Mouse (Mus musculus) brain, embryonic 14.5 days (tissue): ENCODE measurements around the gene Pkdrej. TPM values are rescaled to one million over a fixed set of nuclear protein-coding genes. Genes with fewer than 3 reads are reported as not detected.

Experiments used
- DNase-seq: peaks from one replicate; pipeline ENCODE4 v3.0.0-alpha.2; 2011; ENCODE audit warnings: low read depth
- CTCF ChIP-seq: fragments of 200-500 bp; IDR thresholded peaks from 2 replicates; pipeline ENCODE4 v1.5.1; 2012; ENCODE audit warnings: inconsistent platforms, mild to moderate bottlenecking, moderate library complexity, borderline replicate concordance; ENCODE audit not compliant: insufficient read depth, insufficient read length; ENCODE audit errors: extremely low read depth
- POLR2A ChIP-seq: fragments of 200-500 bp; IDR thresholded peaks from 2 replicates; pipeline ENCODE4 v1.6.1; 2012; ENCODE audit warnings: mild to moderate bottlenecking, inconsistent platforms, borderline replicate concordance; ENCODE audit not compliant: poor library complexity, insufficient read depth, insufficient read length, severe bottlenecking; ENCODE audit errors: extremely low read depth
- polyA plus RNA-seq: library from polyadenylated mRNA; depleted of rRNA; stranded (reverse); fragments of >200 nt; gene quantifications from 2 replicates; pipeline ENCODE4 v1.2.3, GENCODE M21; 2012; rRNA removed

Gene Pkdrej
- polyA plus RNA-seq, 1 experiment = 0.14 TPM

- TF ChIP-seq POLR2A = no peak
- TF ChIP-seq CTCF = no peak
- DNase-seq = no peak
These were observed 45.3 kb downstream of the Pkdrej start for GRCm38 (mm10) chr15:85776241-85776640.

GRCm38 (mm10) chr15:85775001-85775400, 46.5 kb downstream of the Pkdrej start:
- no peak for TF ChIP-seq CTCF
- TF ChIP-seq POLR2A = no peak
- no peak for DNase-seq

DNA sequence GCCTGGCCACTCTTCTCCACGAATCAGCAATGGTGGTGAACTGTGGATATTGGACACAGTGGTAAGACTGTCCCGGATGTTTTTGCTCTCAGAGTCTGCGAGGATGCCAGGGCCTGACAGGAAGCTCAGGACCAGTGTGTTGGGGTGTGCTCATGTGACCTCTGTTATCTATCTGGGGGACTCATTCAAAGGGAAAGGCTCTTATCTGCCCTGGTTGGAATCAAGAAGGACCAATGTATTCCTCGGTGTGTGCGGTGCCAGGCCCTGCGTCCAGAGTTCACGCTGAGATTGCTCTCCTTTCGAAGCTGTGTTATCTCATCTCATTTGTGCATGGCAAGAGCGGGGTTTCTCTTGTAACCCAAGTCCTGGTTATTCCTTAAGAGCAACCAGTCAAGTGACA, 47.1 kb downstream of the Pkdrej start:
- TF ChIP-seq POLR2A (no peak), CTCF (no peak)
- no peak for DNase-seq

DNA sequence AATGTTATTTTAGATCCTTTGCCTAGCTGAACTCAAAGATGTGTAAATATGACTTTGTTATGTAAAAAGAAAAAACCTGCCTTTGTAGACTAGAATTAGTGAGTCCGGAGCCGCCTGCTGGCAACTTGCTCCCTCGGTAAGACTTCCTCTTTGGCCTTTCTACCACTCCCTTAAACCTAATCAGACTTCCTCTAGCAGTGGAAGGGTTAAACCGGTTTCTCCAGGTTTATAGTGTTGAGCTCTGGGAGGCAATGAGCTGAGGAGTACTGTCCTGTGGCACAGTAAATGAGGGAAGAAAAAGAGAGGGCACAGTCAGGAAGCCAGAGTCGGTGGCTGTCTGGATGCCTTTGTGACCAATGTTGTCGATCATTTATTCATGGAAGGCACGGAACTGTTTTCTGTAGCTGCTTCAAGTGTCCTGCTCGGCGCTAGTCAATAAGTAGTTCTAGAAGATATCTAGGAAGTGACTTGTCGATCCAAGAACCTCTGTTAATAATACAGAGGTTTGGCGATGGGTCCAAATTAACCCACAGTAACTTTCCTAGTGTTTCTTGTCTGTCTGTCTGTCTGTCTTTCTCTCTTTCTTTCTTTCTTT, 49.3 kb downstream of the Pkdrej start:
- no peak for DNase-seq
- TF ChIP-seq POLR2A = no peak
- no peak for TF ChIP-seq CTCF

DNA sequence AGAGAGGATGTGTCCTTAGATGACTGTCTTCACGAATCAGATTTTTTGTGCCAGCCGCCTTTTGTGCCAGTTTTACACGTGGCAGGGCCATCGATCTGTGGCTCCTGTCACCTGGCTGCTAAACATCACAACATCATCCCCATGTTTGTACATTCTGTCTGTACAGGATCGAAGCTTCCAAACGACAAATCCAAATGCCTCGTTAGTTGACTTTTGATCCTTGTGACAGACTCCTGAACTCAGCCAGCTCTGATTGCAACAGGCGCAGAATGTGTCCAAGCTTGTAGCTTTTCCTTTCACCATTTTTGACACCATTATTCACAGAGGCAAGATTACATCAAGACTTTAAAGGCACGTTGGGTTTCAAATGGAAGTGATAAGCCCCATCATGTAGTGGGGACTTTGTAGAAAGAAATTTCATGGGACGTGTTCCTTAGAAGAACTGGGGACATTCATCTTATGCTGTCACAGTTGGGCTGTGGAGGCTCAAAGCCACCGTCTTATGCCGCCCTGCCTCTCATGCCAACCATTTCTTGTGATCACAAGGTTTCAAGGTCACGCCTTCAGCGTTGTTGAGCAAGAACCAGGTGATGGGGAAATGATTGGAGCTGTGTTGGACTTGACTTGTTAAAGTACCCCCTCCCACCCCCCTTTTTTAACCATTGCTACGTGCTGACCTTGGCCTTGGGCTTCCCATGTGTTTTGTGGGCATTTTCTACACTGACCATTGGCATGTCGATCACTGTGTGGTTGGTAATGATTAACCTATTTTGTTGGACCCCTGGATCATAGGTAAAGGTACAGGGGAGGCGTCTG, 50.0 kb downstream of the Pkdrej start:
- DNase-seq = no peak
- no peak for TF ChIP-seq CTCF
- TF ChIP-seq POLR2A = no peak

- DNase-seq = no peak
These were observed 52.5 kb downstream of the Pkdrej start for GRCm38 (mm10) chr15:85768991-85769390.

GRCm38 (mm10) chr15:85766677-85767076, 54.9 kb downstream of the Pkdrej start:
- no peak for TF ChIP-seq POLR2A
- no peak for TF ChIP-seq CTCF
- DNase-seq = no peak

More at GRCm38 (mm10) chr15:85768991-85769390, 52.5 kb downstream of the Pkdrej start:
- TF ChIP-seq POLR2A = no peak
- TF ChIP-seq CTCF = no peak

DNA sequence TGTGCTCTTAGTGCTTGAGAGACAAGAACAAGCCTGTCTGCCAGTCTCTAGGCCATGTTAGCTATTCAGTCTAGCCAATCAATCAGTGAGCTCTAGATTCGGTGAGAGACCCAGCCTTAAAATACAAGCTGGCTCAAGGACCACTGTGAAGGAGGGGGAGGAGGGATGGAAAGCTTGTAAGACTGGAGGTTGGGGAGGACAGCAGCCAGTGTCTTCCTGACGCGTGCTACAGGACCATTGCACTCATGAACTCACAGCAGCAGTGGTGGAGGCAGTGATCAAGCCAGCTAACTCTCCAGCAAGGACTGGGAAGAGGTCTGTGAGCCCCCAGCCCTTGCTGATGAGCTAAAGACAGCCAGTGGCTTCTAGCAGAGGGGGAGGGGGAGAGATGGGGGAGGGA, 56.5 kb downstream of the Pkdrej start:
- no peak for DNase-seq
- TF ChIP-seq CTCF (no peak), POLR2A (no peak)

Other genes starting within 250 kb of the Pkdrej start
- 56.4 and 72.5 TPM in 2 replicates for gene Wnt7b, start 239.3 kb downstream of the Pkdrej start, polyA plus RNA-seq
- gene Ppara, start 86.8 kb downstream of the Pkdrej start, polyA plus RNA-seq = 0.14 and 0.46 TPM in 2 replicates
- 14.3 and 23.7 TPM in 2 replicates for gene Cdpf1, start 10.0 kb downstream of the Pkdrej start, polyA plus RNA-seq
- gene Ttc38, start 10.6 kb upstream of the Pkdrej start, polyA plus RNA-seq = 3.0 and 3.3 TPM in 2 replicates
- gene Gtse1, start 38.0 kb upstream of the Pkdrej start, polyA plus RNA-seq = 11.5 and 20.6 TPM in 2 replicates
- gene Trmu, start 57.6 kb upstream of the Pkdrej start, polyA plus RNA-seq = 57.4 and 75.2 TPM in 2 replicates
- 17.6 and 21.3 TPM in 2 replicates for gene Celsr1, start 212.0 kb upstream of the Pkdrej start, polyA plus RNA-seq
- 64.7 and 74.6 TPM in 2 replicates for gene Gramd4, start 236.0 kb upstream of the Pkdrej start, polyA plus RNA-seq